Mouse (Mus musculus) forebrain, embryonic 14.5 days (tissue): Measurements from ENCODE around the gene Aff1. TPM values are rescaled to one million over a fixed set of nuclear protein-coding genes. Genes with fewer than 3 reads are reported as not detected.
A peak's percentile ranks its signal among the peaks of the same experiment; 100 is the strongest.

Source experiments
- ATAC-seq: fragments of 200-750 bp; cut with Nextera tagmentation; 2 replicates; pipeline ENCODE4 v1.8.0; 2017; ENCODE audit warnings: mild to moderate bottlenecking, moderate library complexity
- DNase-seq: peaks from one replicate; pipeline ENCODE4 v3.0.0-alpha.2; 2015; ENCODE audit warnings: low spot score
- H3K27ac ChIP-seq: fragments of 300-500 bp; sonication (generic); 2 replicates; pipeline ENCODE4 v1.5.1; 2014; ENCODE audit warnings: low read depth, mild to moderate bottlenecking, control low read depth, low read length, moderate library complexity
- H3K27me3 ChIP-seq: fragments of 300-500 bp; sonication (generic); replicated peaks from 2 replicates; pipeline ENCODE4 v1.6.1; 2014; ENCODE audit warnings: low read length, control low read depth, mixed read lengths; ENCODE audit not compliant: control insufficient read depth, insufficient read depth
- H3K36me3 ChIP-seq: fragments of 300-500 bp; sonication (generic); 2 replicates; pipeline ENCODE4 v1.6.1; 2014; ENCODE audit warnings: low read length, control low read depth; ENCODE audit not compliant: control insufficient read depth, insufficient read depth
- H3K4me1 ChIP-seq: fragments of 300-500 bp; sonication (generic); 2 replicates; pipeline ENCODE4 v1.6.1; 2014; ENCODE audit warnings: antibody characterized with exemption, low read length, control low read depth; ENCODE audit not compliant: control insufficient read depth, insufficient read depth
- H3K4me2 ChIP-seq: fragments of 300-500 bp; sonication (generic); 2 replicates; pipeline ENCODE4 v1.6.1; 2014; ENCODE audit warnings: mild to moderate bottlenecking, control low read depth, low read length
- H3K4me3 ChIP-seq: fragments of 300-500 bp; sonication (generic); 2 replicates; pipeline ENCODE4 v1.5.1; 2014; ENCODE audit warnings: low read depth, low read length, control low read depth
- H3K9ac ChIP-seq: fragments of 300-500 bp; sonication (generic); 2 replicates; pipeline ENCODE4 v1.6.1; 2014; ENCODE audit warnings: mild to moderate bottlenecking, low read length, control low read depth, moderate library complexity
- H3K9me3 ChIP-seq: fragments of 300-500 bp; sonication (generic); replicated peaks from 2 replicates; pipeline ENCODE4 v1.6.1; 2016; ENCODE audit warnings: low read length, control low read depth, mixed read lengths; ENCODE audit not compliant: control insufficient read depth
- WGBS: fragments of 180-500 bp; shearing (Covaris S2); extraction: QIAGEN DNeasy Blood & Tissue Kit; methylation state at CpG from one replicate; pipeline ENCODE4 v1.1.7; 2014; 5-methylcytosine and 5-hydroxymethylcytosine counted together
- polyA plus RNA-seq: library from polyadenylated mRNA; unstranded; fragments of >200 nt; fragmentation: Nextera tagmentation; extraction: Ambion mirVana; gene quantifications from 2 replicates; pipeline ENCODE4 v1.2.1, GENCODE M21; 2014

The Aff1 gene
- polyA plus RNA-seq, 1 experiment from 2014 or later, result 1.5 TPM

GRCm38 (mm10) chr5:103822949-103823348 is 130.8 kb downstream of the Aff1 start:
- 0 out of 2 replicates have a peak, but pooled peaks cover 2% of the 10 kb centered on the region for H3K36me3 ChIP-seq
- DNase-seq (no peak), ATAC-seq (no peak)
- no peak overlapping the region for H3K27ac ChIP-seq
- no peaks in the 10 kb centered on the region for H3K4me1 ChIP-seq
- no peak overlapping the region for H3K4me3 ChIP-seq
- no peaks in the 10 kb centered on the region for H3K9me3 ChIP-seq
- no peak overlapping the region for H3K4me2 ChIP-seq
- H3K27me3 ChIP-seq, result no peaks in the 10 kb centered on the region
- no peak overlapping the region for H3K9ac ChIP-seq
- 94% methylated on average over 5 of the region's 5 CpGs for WGBS

GRCm38 (mm10) chr5:103828304-103828703 is 136.1 kb downstream of the Aff1 start:
- WGBS, result 90% methylated on average over 21 of the region's 21 CpGs
- Histone ChIP-seq H3K4me2 (no peak overlapping the region), H3K27me3 (no peaks in the 10 kb centered on the region), H3K36me3 (0 out of 2 replicates have a peak, but pooled peaks cover 2% of the 10 kb centered on the region), H3K9me3 (no peaks in the 10 kb centered on the region), H3K27ac (no peak overlapping the region), H3K4me3 (no peak overlapping the region), H3K4me1 (no peaks in the 10 kb centered on the region), H3K9ac (no peak overlapping the region)
- DNase-seq (no peak), ATAC-seq (no peak)

GRCm38 (mm10) chr5:103828729-103829128 is 136.6 kb downstream of the Aff1 start:
- Histone ChIP-seq H3K9ac (no peak overlapping the region), H3K27me3 (no peaks in the 10 kb centered on the region), H3K4me1 (no peaks in the 10 kb centered on the region), H3K27ac (no peak overlapping the region), H3K4me3 (no peak overlapping the region), H3K4me2 (no peak overlapping the region), H3K9me3 (no peaks in the 10 kb centered on the region), H3K36me3 (0 out of 2 replicates have a peak, but pooled peaks cover 4% of the 10 kb centered on the region)
- no peak for ATAC-seq
- no peak for DNase-seq
- WGBS, result 89% methylated on average over 8 of the region's 8 CpGs

GRCm38 (mm10) chr5:103829158-103829557 is 137.0 kb downstream of the Aff1 start:
- WGBS, result 75% methylated on average over 12 of the region's 12 CpGs
- Histone ChIP-seq H3K27me3 (no peaks in the 10 kb centered on the region), H3K27ac (no peak overlapping the region), H3K4me1 (no peaks in the 10 kb centered on the region), H3K4me3 (no peak overlapping the region), H3K36me3 (0 out of 2 replicates have a peak, but pooled peaks cover 6% of the 10 kb centered on the region), H3K4me2 (no peak overlapping the region), H3K9ac (no peak overlapping the region), H3K9me3 (no peaks in the 10 kb centered on the region)
- ATAC-seq (no peak), DNase-seq (no peak)

GRCm38 (mm10) chr5:103830886-103831285 is 138.7 kb downstream of the Aff1 start:
- 90% methylated on average over 1 of the region's 1 CpGs for WGBS
- no peak overlapping the region for H3K27ac ChIP-seq
- H3K4me3 ChIP-seq, result no peak overlapping the region
- no peaks in the 10 kb centered on the region for H3K9me3 ChIP-seq
- H3K4me1 ChIP-seq, result peaks cover 3% of the 10 kb centered on the region
- H3K9ac ChIP-seq, result no peak overlapping the region
- ATAC-seq (no peak), DNase-seq (no peak)
- H3K36me3 ChIP-seq, result 0 out of 2 replicates have a peak, but pooled peaks cover 6% of the 10 kb centered on the region
- H3K27me3 ChIP-seq, result no peaks in the 10 kb centered on the region
- no peak overlapping the region for H3K4me2 ChIP-seq

GRCm38 (mm10) chr5:103835471-103836147 is 143.4 kb downstream of the Aff1 start:
- H3K27me3 ChIP-seq, result no peaks in the 10 kb centered on the region
- no peak overlapping the region for H3K4me3 ChIP-seq
- H3K27ac ChIP-seq, result no peak overlapping the region
- no peak overlapping the region for H3K4me2 ChIP-seq
- DNase-seq (peak; percentile 49), ATAC-seq (peak; percentile 37; the same call in 1 of the 2 replicates)
- no peaks in the 10 kb centered on the region for H3K9me3 ChIP-seq
- WGBS, result 68% methylated on average over 15 of the region's 15 CpGs
- peaks cover 3% of the 10 kb centered on the region for H3K4me1 ChIP-seq
- H3K9ac ChIP-seq, result no peak overlapping the region
- 0 out of 2 replicates have a peak, but pooled peaks cover 4% of the 10 kb centered on the region for H3K36me3 ChIP-seq

DNA sequence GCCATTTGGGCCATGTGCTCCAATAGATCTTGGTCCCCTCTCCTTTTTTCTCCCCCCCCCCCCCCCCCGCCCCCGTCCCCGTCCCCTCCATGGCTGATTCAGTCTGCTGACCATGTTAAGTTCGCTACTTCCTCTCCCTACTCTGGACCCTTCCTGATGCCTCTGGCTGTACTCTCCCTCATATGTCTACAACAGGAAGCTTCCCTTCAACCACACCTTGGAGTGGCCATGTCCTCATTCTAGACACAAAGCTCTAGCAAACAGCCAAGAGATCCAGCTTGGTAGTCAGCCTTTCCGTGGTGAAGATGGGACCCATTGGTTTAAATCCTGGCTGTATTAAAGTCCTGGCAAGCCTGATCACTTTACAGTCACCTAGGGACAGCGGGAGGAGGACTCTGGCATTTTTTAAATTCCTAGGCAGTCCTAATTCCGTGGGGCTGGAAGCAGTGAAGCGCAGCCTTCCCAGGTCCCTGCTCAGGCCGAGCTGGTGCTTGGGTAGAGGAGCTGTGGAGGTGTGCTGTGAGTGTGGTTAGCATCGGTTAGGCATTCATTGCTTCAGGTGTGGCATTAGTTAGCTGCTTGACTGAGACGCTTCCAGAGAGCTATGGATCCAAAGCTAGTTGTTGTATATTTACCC is 144.1 kb downstream of the Aff1 start:
- Histone ChIP-seq H3K9me3 (no peaks in the 10 kb centered on the region), H3K4me2 (no peak overlapping the region), H3K4me1 (peaks cover 3% of the 10 kb centered on the region), H3K27me3 (no peaks in the 10 kb centered on the region), H3K27ac (no peak overlapping the region), H3K9ac (no peak overlapping the region), H3K4me3 (no peak overlapping the region), H3K36me3 (0 out of 2 replicates have a peak, but pooled peaks cover 4% of the 10 kb centered on the region)
- DNase-seq (no peak), ATAC-seq (no peak)
- WGBS, result 71% methylated on average over 8 of the region's 11 CpGs

DNA sequence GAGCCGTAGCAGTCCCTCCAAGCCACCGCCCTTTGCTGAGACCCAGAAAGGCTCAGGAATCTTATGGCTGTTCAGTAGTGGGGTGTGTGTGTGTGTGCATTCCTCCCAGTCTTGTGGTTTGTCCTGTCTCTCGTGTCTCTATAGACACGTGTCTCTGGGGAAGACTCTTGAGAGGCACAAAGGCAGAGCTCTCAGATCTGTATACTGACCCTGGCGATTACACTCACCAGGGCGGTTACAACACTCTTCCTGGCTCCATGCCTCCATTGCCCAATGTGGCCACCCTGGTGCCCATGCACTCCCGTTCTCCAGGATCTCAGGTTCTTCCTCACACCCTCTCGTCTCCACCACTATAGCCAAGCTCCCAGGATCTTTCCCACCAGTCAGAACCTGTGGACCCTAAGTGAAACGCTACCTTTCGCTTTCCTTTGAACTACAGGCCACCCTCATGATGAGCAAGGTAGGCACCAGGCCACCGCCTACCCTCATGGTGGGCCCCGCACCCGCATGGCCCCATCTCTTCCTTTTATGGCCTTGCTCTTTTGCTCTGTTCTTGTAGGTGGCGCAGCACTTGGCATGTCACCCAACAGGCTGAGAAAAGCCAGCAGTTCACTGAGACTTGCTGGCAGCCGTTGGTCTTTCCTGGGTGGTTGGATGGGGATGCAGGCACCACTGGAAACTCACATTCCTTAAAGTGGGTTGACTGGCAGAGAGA is 146.5 kb downstream of the Aff1 start:
- 0 out of 2 replicates have a peak, but pooled peaks cover 5% of the 10 kb centered on the region for H3K36me3 ChIP-seq
- H3K9ac ChIP-seq, result no peak overlapping the region
- H3K4me2 ChIP-seq, result no peak overlapping the region
- H3K4me1 ChIP-seq, result peaks cover 3% of the 10 kb centered on the region
- no peak overlapping the region for H3K27ac ChIP-seq
- DNase-seq, result no peak
- no peaks in the 10 kb centered on the region for H3K27me3 ChIP-seq
- no peaks in the 10 kb centered on the region for H3K9me3 ChIP-seq
- ATAC-seq, result no peak
- 93% methylated on average over 15 of the region's 15 CpGs for WGBS
- no peak overlapping the region for H3K4me3 ChIP-seq
